Mouse (Mus musculus): ENCODE data around the gene Gm11168. TPM values are rescaled to one million over a fixed set of nuclear protein-coding genes. Genes with fewer than 3 reads are reported as not detected.
"Not testable (repeated sequence)": the region's sequence is repeated elsewhere in the genome, so short reads cannot be mapped to it uniquely, and the experiment has no call there.

Gene Gm11168
- polyA plus RNA-seq, 1 experiment from 2014 or later = 0.36 TPM

DNA sequence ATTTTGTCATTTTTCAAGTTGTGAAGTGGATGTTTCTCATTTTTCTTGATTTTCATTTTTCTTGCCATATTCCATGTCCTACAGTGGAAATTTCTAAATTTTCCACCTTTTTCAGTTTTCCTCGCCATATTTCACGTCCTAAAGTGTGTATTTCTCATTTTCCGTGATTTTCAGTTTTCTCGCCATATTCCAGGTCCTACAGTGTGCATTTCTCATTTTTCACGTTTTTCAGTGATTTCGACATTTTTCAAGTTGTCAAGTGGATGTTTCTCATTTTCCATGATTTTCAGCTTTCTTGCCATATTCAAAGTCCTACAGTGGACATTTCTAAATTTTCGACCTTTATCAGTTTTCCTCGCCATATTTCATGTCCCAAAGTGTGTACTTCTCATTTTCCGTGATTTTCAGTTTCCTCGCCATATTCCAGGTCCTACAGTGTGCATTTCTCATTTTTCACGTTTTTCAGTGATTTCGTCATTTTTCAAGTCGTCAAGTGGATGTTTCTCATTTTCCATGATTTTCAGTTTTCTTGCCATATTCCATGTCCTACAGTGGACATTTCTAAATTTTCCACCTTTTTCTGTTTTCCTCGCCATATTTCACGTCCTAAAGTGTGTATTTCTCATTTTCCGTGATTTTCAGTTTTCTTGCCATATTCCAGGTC is 21.0 kb downstream of the Gm11168 start:
- not testable (repeated sequence) for H3K27me3 ChIP-seq (replicated peaks; ENCODE audit: insufficient read depth, low read length); ATAC-seq; H3K9me3 ChIP-seq (ENCODE audit: low read length); H3K4me2 ChIP-seq (replicated peaks; ENCODE audit: low read depth, low read length); DNase-seq (ENCODE audit: low spot score); H3K36me3 ChIP-seq (ENCODE audit: insufficient read depth, low read length); H3K9ac ChIP-seq (replicated peaks; ENCODE audit: low read depth); H3K4me1 ChIP-seq (ENCODE audit: insufficient read depth, low read depth, low read length); H3K4me3 ChIP-seq (ENCODE audit: low read depth, low read length); H3K27ac ChIP-seq (ENCODE audit: low read length)
- 70% methylated on average over 15 of the region's 16 CpGs for WGBS

DNA sequence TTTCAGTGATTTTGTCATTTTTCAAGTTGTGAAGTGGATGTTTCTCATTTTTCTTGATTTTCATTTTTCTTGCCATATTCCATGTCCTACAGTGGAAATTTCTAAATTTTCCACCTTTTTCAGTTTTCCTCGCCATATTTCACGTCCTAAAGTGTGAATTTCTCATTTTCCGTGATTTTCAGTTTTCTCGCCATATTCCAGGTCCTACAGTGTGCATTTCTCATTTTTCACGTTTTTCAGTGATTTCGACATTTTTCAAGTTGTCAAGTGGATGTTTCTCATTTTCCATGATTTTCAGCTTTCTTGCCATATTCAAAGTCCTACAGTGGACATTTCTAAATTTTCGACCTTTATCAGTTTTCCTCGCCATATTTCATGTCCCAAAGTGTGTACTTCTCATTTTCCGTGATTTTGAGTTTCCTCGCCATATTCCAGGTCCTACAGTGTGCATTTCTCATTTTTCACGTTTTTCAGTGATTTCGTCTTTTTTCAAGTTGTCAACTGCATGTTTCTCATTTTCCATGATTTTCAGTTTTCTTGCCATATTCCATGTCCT is 21.8 kb downstream of the Gm11168 start, which contains the start of gene Gm10717:
Gm10717 (plus strand) TSS at position 506 of the 556 bp plus-strand sequence.
- not testable (repeated sequence) for ATAC-seq; H3K4me1 ChIP-seq (ENCODE audit: insufficient read depth, low read depth, low read length); DNase-seq (ENCODE audit: low spot score); H3K4me3 ChIP-seq (ENCODE audit: low read depth, low read length); H3K36me3 ChIP-seq (ENCODE audit: insufficient read depth, low read length); H3K9ac ChIP-seq (replicated peaks; ENCODE audit: low read depth); H3K27ac ChIP-seq (ENCODE audit: low read length); H3K9me3 ChIP-seq (ENCODE audit: low read length); H3K4me2 ChIP-seq (replicated peaks; ENCODE audit: low read depth, low read length); H3K27me3 ChIP-seq (replicated peaks; ENCODE audit: insufficient read depth, low read length)
- 75% methylated on average over 12 of the region's 12 CpGs for WGBS

DNA sequence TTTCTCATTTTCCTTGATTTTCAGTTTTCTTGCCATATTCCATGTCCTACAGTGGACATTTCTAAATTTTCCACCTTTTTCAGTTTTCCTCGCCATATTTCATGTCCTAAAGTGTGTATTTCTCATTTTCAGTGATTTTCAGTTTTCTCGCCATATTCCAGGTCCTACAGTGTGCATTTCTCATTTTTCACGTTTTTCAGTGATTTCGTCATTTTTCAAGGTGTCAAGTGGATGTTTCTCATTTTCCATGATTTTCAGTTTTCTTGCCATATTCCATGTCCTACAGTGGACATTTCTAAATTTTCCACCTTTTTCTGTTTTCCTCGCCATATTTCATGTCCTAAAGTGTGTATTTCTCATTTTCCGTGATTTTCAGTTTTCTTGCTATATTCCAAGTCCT is 22.5 kb downstream of the Gm11168 start:
- not testable (repeated sequence) for H3K4me1 ChIP-seq (ENCODE audit: insufficient read depth, low read depth, low read length)

DNA sequence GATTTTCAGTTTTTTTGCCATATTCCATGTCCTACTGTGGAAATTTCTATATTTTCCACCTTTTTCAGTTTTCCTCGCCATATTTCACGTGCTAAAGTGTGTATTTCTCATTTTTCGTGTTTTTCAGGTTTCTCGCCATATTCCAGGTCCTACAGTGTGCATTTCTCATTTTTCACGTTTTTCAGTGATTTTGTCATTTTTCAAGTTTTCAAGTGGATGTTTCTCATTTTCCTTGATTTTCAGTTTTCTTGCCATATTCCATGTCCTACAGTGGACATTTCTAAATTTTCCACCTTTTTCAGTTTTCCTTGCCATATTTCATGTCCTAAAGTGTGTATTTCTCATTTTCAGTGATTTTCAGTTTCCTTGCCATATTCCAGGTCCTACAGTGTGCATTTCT is 23.0 kb downstream of the Gm11168 start:
- H3K9ac ChIP-seq (replicated peaks; ENCODE audit: low read depth); H3K27ac ChIP-seq (ENCODE audit: low read length); H3K9me3 ChIP-seq (ENCODE audit: low read length); H3K36me3 ChIP-seq (ENCODE audit: insufficient read depth, low read length); H3K27me3 ChIP-seq (replicated peaks; ENCODE audit: insufficient read depth, low read length); ATAC-seq; DNase-seq (ENCODE audit: low spot score); H3K4me3 ChIP-seq (ENCODE audit: low read depth, low read length); H3K4me2 ChIP-seq (replicated peaks; ENCODE audit: low read depth, low read length); H3K4me1 ChIP-seq (ENCODE audit: insufficient read depth, low read depth, low read length): not testable (repeated sequence)
- WGBS = 75% methylated on average over 5 of the region's 5 CpGs

More for the DNA sequence above, 22.5 kb downstream of the Gm11168 start:
- not testable (repeated sequence) for DNase-seq (ENCODE audit: low spot score); H3K27me3 ChIP-seq (replicated peaks; ENCODE audit: insufficient read depth, low read length); H3K36me3 ChIP-seq (ENCODE audit: insufficient read depth, low read length); ATAC-seq; H3K4me3 ChIP-seq (ENCODE audit: low read depth, low read length); H3K9me3 ChIP-seq (ENCODE audit: low read length); H3K27ac ChIP-seq (ENCODE audit: low read length); H3K9ac ChIP-seq (replicated peaks; ENCODE audit: low read depth); H3K4me2 ChIP-seq (replicated peaks; ENCODE audit: low read depth, low read length)
- WGBS = 60% methylated on average over 4 of the region's 6 CpGs

DNA sequence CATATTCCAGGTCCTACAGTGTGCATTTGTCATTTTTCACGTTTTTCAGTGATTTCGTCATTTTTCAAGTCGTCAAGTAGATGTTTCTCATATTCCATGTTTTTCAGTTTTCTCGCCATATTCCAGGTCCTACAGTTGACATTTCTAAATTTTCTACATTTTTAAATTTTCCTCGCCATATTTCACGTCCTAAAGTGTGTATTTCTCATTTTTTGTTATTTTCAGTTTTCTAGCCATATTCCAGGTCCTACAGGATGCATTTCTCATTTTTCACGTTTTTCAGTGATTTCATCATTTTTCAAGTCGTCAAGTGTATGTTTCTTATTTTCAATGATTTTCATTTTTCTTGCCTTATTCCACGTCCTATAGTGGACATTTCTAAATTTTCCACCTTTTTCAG is 23.6 kb downstream of the Gm11168 start:
- DNase-seq (ENCODE audit: low spot score); H3K27ac ChIP-seq (ENCODE audit: low read length); H3K4me3 ChIP-seq (ENCODE audit: low read depth, low read length); H3K4me2 ChIP-seq (replicated peaks; ENCODE audit: low read depth, low read length); ATAC-seq; H3K27me3 ChIP-seq (replicated peaks; ENCODE audit: insufficient read depth, low read length); H3K36me3 ChIP-seq (ENCODE audit: insufficient read depth, low read length); H3K4me1 ChIP-seq (ENCODE audit: insufficient read depth, low read depth, low read length); H3K9ac ChIP-seq (replicated peaks; ENCODE audit: low read depth); H3K9me3 ChIP-seq (ENCODE audit: low read length): not testable (repeated sequence)
- 67% methylated on average over 9 of the region's 9 CpGs for WGBS

DNA sequence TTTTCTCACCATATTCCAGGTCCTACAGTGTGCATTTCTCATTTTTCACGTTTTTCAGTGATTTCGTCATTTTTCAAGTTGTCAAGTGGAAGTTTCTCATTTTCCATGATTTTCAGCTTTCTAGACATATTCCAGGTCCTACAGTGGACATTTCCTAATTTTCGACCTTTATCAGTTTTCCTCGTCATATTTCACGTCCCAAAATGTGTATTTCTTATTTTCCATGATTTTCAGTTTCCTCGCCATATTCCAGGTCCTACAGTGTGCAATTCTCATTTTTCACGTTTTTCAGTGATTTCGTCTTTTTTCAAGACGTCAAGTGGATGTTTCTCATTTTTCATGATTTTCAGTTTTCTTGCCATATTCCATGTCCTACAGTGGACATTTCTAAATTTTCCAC is 24.1 kb downstream of the Gm11168 start:
- H3K36me3 ChIP-seq (ENCODE audit: insufficient read depth, low read length); H3K4me2 ChIP-seq (replicated peaks; ENCODE audit: low read depth, low read length); H3K4me1 ChIP-seq (ENCODE audit: insufficient read depth, low read depth, low read length); H3K4me3 ChIP-seq (ENCODE audit: low read depth, low read length); H3K27ac ChIP-seq (ENCODE audit: low read length); H3K9ac ChIP-seq (replicated peaks; ENCODE audit: low read depth); H3K27me3 ChIP-seq (replicated peaks; ENCODE audit: insufficient read depth, low read length); H3K9me3 ChIP-seq (ENCODE audit: low read length): not testable (repeated sequence)
- 72% methylated on average over 9 of the region's 9 CpGs for WGBS
- DNase-seq (ENCODE audit: low spot score) (peak; percentile 12), ATAC-seq (0 out of 2 replicates have a peak, but pooled peaks have one; percentile 1)

DNA sequence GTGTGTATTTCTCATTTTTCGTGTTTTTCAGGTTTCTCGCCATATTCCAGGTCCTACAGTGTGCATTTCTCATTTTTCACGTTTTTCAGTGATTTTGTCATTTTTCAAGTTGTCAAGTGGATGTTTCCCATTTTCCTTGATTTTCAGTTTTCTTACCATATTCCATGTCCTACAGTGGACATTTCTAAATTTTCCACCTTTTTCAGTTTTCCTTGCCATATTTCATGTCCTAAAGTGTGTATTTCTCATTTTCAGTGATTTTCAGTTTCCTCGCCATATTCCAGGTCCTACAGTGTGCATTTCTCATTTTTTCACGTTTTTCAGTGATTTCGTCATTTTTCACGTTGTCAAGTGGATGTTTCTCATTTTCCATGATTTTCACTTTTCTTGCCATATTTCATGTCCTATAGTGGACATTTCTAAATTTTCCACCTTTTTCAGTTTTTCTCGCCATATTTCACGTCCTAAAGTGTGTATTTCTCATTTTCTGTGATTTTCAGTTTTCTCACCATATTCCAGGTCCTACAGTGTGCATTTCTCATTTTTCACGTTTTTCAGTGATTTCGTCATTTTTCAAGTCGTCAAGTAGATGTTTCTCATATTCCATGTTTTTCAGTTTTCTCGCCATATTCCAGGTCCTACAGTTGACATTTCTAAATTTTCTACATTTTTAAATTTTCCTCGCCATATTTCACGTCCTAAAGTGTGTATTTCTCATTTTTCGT is 26.3 kb downstream of the Gm11168 start:
- H3K36me3 ChIP-seq (ENCODE audit: insufficient read depth, low read length); H3K4me3 ChIP-seq (ENCODE audit: low read depth, low read length); ATAC-seq; H3K4me2 ChIP-seq (replicated peaks; ENCODE audit: low read depth, low read length); H3K9me3 ChIP-seq (ENCODE audit: low read length); H3K27me3 ChIP-seq (replicated peaks; ENCODE audit: insufficient read depth, low read length); H3K27ac ChIP-seq (ENCODE audit: low read length); DNase-seq (ENCODE audit: low spot score); H3K4me1 ChIP-seq (ENCODE audit: insufficient read depth, low read depth, low read length); H3K9ac ChIP-seq (replicated peaks; ENCODE audit: low read depth): not testable (repeated sequence)
- 63% methylated on average over 12 of the region's 16 CpGs for WGBS

DNA sequence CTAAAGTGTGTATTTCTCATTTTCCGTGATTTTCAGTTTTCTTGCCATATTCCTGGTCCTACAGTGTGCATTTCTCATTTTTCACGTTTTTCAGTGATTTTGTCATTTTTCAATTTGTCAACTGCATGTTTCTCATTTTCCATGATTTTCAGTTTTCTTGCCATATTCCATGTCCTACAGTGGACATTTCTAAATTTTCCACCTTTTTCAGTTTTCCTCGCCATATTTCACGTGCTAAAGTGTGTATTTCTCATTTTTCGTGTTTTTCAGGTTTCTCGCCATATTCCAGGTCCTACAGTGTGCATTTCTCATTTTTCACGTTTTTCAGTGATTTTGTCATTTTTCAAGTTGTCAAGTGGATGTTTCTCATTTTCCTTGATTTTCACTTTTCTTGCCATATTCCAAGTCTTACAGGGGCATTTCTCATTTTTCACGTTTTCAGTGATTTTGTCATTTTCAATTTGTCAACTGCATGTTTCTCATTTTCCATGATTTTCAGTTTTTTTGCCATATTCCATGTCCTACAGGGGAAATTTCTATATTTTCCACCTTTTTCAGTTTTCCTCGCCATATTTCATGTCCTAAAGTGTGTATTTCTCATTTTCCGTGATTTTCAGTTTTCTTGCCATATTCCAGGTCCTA is 27.7 kb downstream of the Gm11168 start:
- not testable (repeated sequence) for H3K27ac ChIP-seq (ENCODE audit: low read length); H3K4me1 ChIP-seq (ENCODE audit: insufficient read depth, low read depth, low read length); H3K9ac ChIP-seq (replicated peaks; ENCODE audit: low read depth); H3K9me3 ChIP-seq (ENCODE audit: low read length); H3K4me2 ChIP-seq (replicated peaks; ENCODE audit: low read depth, low read length); H3K4me3 ChIP-seq (ENCODE audit: low read depth, low read length); H3K27me3 ChIP-seq (replicated peaks; ENCODE audit: insufficient read depth, low read length); H3K36me3 ChIP-seq (ENCODE audit: insufficient read depth, low read length)
- ATAC-seq = 0 out of 2 replicates have a peak, but pooled peaks have one; percentile 19
- peak; percentile 93 for DNase-seq (ENCODE audit: low spot score)
- WGBS = 66% methylated on average over 2 of the region's 10 CpGs

DNA sequence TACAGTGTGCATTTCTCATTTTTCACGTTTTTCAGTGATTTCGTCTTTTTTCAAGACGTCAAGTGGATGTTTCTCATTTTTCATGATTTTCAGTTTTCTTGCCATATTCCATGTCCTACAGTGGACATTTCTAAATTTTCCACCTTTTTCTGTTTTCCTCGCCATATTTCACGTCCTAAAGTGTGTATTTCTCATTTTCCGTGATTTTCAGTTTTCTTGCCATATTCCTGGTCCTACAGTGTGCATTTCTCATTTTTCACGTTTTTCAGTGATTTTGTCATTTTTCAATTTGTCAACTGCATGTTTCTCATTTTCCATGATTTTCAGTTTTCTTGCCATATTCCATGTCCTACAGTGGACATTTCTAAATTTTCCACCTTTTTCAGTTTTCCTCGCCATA is 31.2 kb downstream of the Gm11168 start, which contains the start of gene Gm17535:
Gm17535 (plus strand) TSS at position 301 of the 400 bp plus-strand sequence.
- not testable (repeated sequence) for H3K4me3 ChIP-seq (ENCODE audit: low read depth, low read length); H3K27me3 ChIP-seq (replicated peaks; ENCODE audit: insufficient read depth, low read length); H3K9ac ChIP-seq (replicated peaks; ENCODE audit: low read depth); H3K4me1 ChIP-seq (ENCODE audit: insufficient read depth, low read depth, low read length); H3K9me3 ChIP-seq (ENCODE audit: low read length); H3K27ac ChIP-seq (ENCODE audit: low read length); H3K36me3 ChIP-seq (ENCODE audit: insufficient read depth, low read length); H3K4me2 ChIP-seq (replicated peaks; ENCODE audit: low read depth, low read length); ATAC-seq; DNase-seq (ENCODE audit: low spot score)
- no CpG with 5 or more reads among the region's 8 CpGs for WGBS
